Mouse (Mus musculus) testis, postnatal 14 days (tissue): Measurements from ENCODE around the gene Smim4.

Experiments used
- DNase-seq: peaks from one replicate; pipeline ENCODE4 v3.0.0; 2021; ENCODE audit warnings: low spot score

The Smim4 gene

GRCm38 (mm10) chr14:31138897-31139429, 10.2 kb upstream of the Smim4 start:
- DNase-seq, result no peak

- no peak for DNase-seq
These were observed 9.6 kb upstream of the Smim4 start for GRCm38 (mm10) chr14:31138219-31138896.

- no peak for DNase-seq
These were observed 9.0 kb upstream of the Smim4 start for GRCm38 (mm10) chr14:31137791-31138190.

- DNase-seq, result no peak
These were observed 8.5 kb upstream of the Smim4 start for GRCm38 (mm10) chr14:31137281-31137595.

- DNase-seq, result no peak
These were observed 7.9 kb upstream of the Smim4 start for GRCm38 (mm10) chr14:31136411-31137280.

- no peak for DNase-seq
These were observed 7.0 kb upstream of the Smim4 start for GRCm38 (mm10) chr14:31135495-31136410.

- no peak for DNase-seq
These were observed 5.6 kb upstream of the Smim4 start for GRCm38 (mm10) chr14:31134015-31135000.

- peak; percentile 6 for DNase-seq
These were observed 4.4 kb upstream of the Smim4 start for GRCm38 (mm10) chr14:31133023-31133665.

- peak; percentile 11 for DNase-seq
These were observed 3.8 kb upstream of the Smim4 start for GRCm38 (mm10) chr14:31132491-31132975.

GRCm38 (mm10) chr14:31132031-31132430, 3.3 kb upstream of the Smim4 start:
- peak; percentile 17 for DNase-seq

GRCm38 (mm10) chr14:31131272-31131821, 2.6 kb upstream of the Smim4 start:
- DNase-seq, result no peak

GRCm38 (mm10) chr14:31130236-31131220, 1.8 kb upstream of the Smim4 start, which contains the start of gene Nt5dc2:
Gene Nt5dc2 (plus strand): TSS chr14:31131053.
- peak; percentile 88 for DNase-seq

- DNase-seq, result no peak
These were observed 825 bp upstream of the Smim4 start for GRCm38 (mm10) chr14:31129326-31130235.

GRCm38 (mm10) chr14:31128101-31128825, 493 bp downstream of the Smim4 start:
- DNase-seq, result peak; percentile 64

- no peak for DNase-seq
These were observed 1.9 kb downstream of the Smim4 start for GRCm38 (mm10) chr14:31126826-31127225.
